Mouse (Mus musculus): ENCODE data around the gene Il10rb.

Gene Il10rb

GRCm38 (mm10) chr16:91450137-91451064, 44.4 kb downstream of the Il10rb start:
- no peak for DNase-seq (ENCODE audit: low read depth)

GRCm38 (mm10) chr16:91451949-91452348, 46.0 kb downstream of the Il10rb start:
- no peak for DNase-seq (ENCODE audit: low read depth)

- peak; percentile 63 for DNase-seq (ENCODE audit: low read depth)
Observed at GRCm38 (mm10) chr16:91452363-91452896, 46.5 kb downstream of the Il10rb start.

- no peak for DNase-seq (ENCODE audit: low read depth)
Observed at GRCm38 (mm10) chr16:91455868-91456267, 49.9 kb downstream of the Il10rb start.

- no peak for DNase-seq (ENCODE audit: low read depth)
Observed at GRCm38 (mm10) chr16:91458301-91458746, 52.4 kb downstream of the Il10rb start.

GRCm38 (mm10) chr16:91458976-91459375, 53.0 kb downstream of the Il10rb start:
- no peak for DNase-seq (ENCODE audit: low read depth)

GRCm38 (mm10) chr16:91459396-91459795, 53.4 kb downstream of the Il10rb start:
- DNase-seq (ENCODE audit: low read depth) = no peak

GRCm38 (mm10) chr16:91459841-91460370, 53.9 kb downstream of the Il10rb start:
- peak; percentile 65 for DNase-seq (ENCODE audit: low read depth)

- DNase-seq (ENCODE audit: low read depth) = no peak
Observed at GRCm38 (mm10) chr16:91461066-91461638, 55.2 kb downstream of the Il10rb start.

GRCm38 (mm10) chr16:91461773-91462181, 55.8 kb downstream of the Il10rb start:
- DNase-seq (ENCODE audit: low read depth) = no peak

GRCm38 (mm10) chr16:91462644-91463043, 56.7 kb downstream of the Il10rb start:
- no peak for DNase-seq (ENCODE audit: low read depth)

GRCm38 (mm10) chr16:91463400-91463799, 57.4 kb downstream of the Il10rb start:
- DNase-seq (ENCODE audit: low read depth) = no peak

- no peak for DNase-seq (ENCODE audit: low read depth)
Observed at GRCm38 (mm10) chr16:91463836-91464400, 58.0 kb downstream of the Il10rb start.

- DNase-seq (ENCODE audit: low read depth) = peak; percentile 96
Observed at GRCm38 (mm10) chr16:91464594-91465504, 58.9 kb downstream of the Il10rb start.

GRCm38 (mm10) chr16:91465505-91466240, 59.7 kb downstream of the Il10rb start:
- no peak for DNase-seq (ENCODE audit: low read depth)

- DNase-seq (ENCODE audit: low read depth) = no peak
Observed at GRCm38 (mm10) chr16:91466566-91466965, 60.6 kb downstream of the Il10rb start.

GRCm38 (mm10) chr16:91470470-91470869, 64.5 kb downstream of the Il10rb start:
- DNase-seq (ENCODE audit: low read depth) = no peak

GRCm38 (mm10) chr16:91471481-91471880, 65.5 kb downstream of the Il10rb start:
- DNase-seq (ENCODE audit: low read depth) = no peak

Data from 416B (cell line).